ENCODE assay signal across 21 mouse cellular contexts in the genomic region with DNA sequence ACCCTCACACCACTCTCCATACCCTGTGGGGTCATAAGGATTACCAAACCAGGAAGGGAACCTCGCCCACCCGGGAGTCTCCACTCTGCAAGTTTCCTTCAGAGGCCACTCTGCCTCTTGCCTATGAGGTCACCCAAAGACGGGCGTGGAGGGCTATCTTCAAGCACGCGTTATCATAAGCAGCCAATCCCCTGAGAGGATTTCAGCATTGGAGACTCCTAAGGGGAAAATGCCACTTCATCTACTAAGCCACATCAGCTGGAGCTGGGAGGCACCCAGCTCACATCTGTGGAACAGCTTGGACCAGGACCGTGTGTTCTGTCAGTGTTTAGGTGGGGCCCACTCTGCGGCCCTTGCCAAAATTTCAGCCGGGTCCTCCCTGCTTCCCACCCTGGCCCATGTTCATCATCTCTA.
DNase-seq lines count a peak whose midpoint lies in the region; ATAC-seq lines count a peak whose summit lies in the region.
"Had no signal": no experiment of that assay in that cellular context is flagged by ENCODE, and none has a peak within 500 bp of the region (broad histone marks: within the 10 kb centered on the region; RNA-seq: fewer than 3 reads in every experiment).

No protein-coding gene starts in this region.

- no peak overlapping the region for H3K9ac ChIP-seq in midbrain, embryonic 11.5 days (ENCODE audit: low read length)
- no peak overlapping the region for H3K9ac ChIP-seq in stomach, embryonic 16.5 days (ENCODE audit: low read length)
- H3K9ac ChIP-seq: forebrain, embryonic 15.5 days; hindbrain, embryonic 12.5 days; midbrain, embryonic 13.5 days had no signal

- DNase-seq in midbrain, embryonic 11.5 days (ENCODE audit: low spot score, missing footprints): peak; percentile 26
- no peak for DNase-seq in midbrain, embryonic 10.5 days (ENCODE audit: low spot score)
- DNase-seq in gastrocnemius, postnatal 14 days: peak; percentile 57
- DNase-seq in heart, postnatal 36 days: peak; percentile 52 to 58
- DNase-seq in left cerebral cortex, postnatal 4 days: no peak
- DNase-seq in left cerebral cortex, adult 18-20 months (ENCODE audit: low spot score in 2 of 2): no peak
- DNase-seq in lung, postnatal 36 days: no peak
- DNase-seq: adrenal gland, postnatal 14 days; cerebellum, adult 11-12 months; kidney, adult 9 months; kidney, postnatal 36 days; layer of hippocampus, adult 9-11 months; lung, adult 2 months; lung, postnatal 4 days had no signal

- no peaks in the 10 kb centered on the region for H3K9me3 ChIP-seq in midbrain, embryonic 11.5 days (ENCODE audit: control insufficient read depth, low read length)
- H3K9me3 ChIP-seq in midbrain, embryonic 10.5 days (replicated peaks): no peaks in the 10 kb centered on the region
- no peaks in the 10 kb centered on the region for H3K9me3 ChIP-seq in stomach, embryonic 16.5 days (replicated peaks; ENCODE audit: control insufficient read depth, low read length)
- H3K9me3 ChIP-seq: embryonic facial prominence, embryonic 10.5 days; forebrain, embryonic 15.5 days; hindbrain, embryonic 12.5 days; midbrain, embryonic 13.5 days had no signal

- intact Hi-C loops in gastrocnemius, postnatal 14 days (cut with DNase I; ENCODE audit: low total_unique reads): no loop called here
- intact Hi-C loops in heart, postnatal 36 days (cut with DNase I): no loop called here
- intact Hi-C loops in left cerebral cortex, postnatal 4 days (cut with DNase I): no loop called here

- H3K4me1 ChIP-seq in midbrain, embryonic 11.5 days (ENCODE audit: control insufficient read depth, insufficient read depth, low read length): no peaks in the 10 kb centered on the region
- H3K4me1 ChIP-seq in midbrain, embryonic 10.5 days: peaks cover 11% of the 10 kb centered on the region
- peaks cover 5% of the 10 kb centered on the region; the same call in 1 of the 2 replicates for H3K4me1 ChIP-seq in stomach, embryonic 16.5 days (ENCODE audit: control insufficient read depth, insufficient read depth, low read length)
- H3K4me1 ChIP-seq: embryonic facial prominence, embryonic 10.5 days; forebrain, embryonic 15.5 days; hindbrain, embryonic 12.5 days; midbrain, embryonic 13.5 days had no signal

- no peaks in the 10 kb centered on the region for H3K36me3 ChIP-seq in midbrain, embryonic 11.5 days (ENCODE audit: control insufficient read depth, insufficient read depth, low read length)
- no peaks in the 10 kb centered on the region for H3K36me3 ChIP-seq in midbrain, embryonic 10.5 days
- H3K36me3 ChIP-seq in stomach, embryonic 16.5 days (ENCODE audit: control insufficient read depth, insufficient read depth, low read length): no peaks in the 10 kb centered on the region
- H3K36me3 ChIP-seq: embryonic facial prominence, embryonic 10.5 days; forebrain, embryonic 15.5 days; hindbrain, embryonic 12.5 days; midbrain, embryonic 13.5 days had no signal

- no peak overlapping the region for H3K4me3 ChIP-seq in midbrain, embryonic 11.5 days (ENCODE audit: low read depth, low read length)
- H3K4me3 ChIP-seq in midbrain, embryonic 10.5 days: no peak overlapping the region
- no peak overlapping the region for H3K4me3 ChIP-seq in stomach, embryonic 16.5 days (replicated peaks; ENCODE audit: low read length)
- H3K4me3 ChIP-seq: embryonic facial prominence, embryonic 10.5 days; forebrain, embryonic 15.5 days; hindbrain, embryonic 12.5 days; midbrain, embryonic 13.5 days; myocyte had no signal

- no peak overlapping the region for H3K4me2 ChIP-seq in midbrain, embryonic 11.5 days
- no peak overlapping the region for H3K4me2 ChIP-seq in stomach, embryonic 16.5 days (ENCODE audit: low read depth, low read length)
- H3K4me2 ChIP-seq: forebrain, embryonic 15.5 days; hindbrain, embryonic 12.5 days; midbrain, embryonic 13.5 days had no signal

- H3K27me3 ChIP-seq in midbrain, embryonic 11.5 days (ENCODE audit: control insufficient read depth, insufficient read depth, low read length): no peaks in the 10 kb centered on the region
- H3K27me3 ChIP-seq in midbrain, embryonic 10.5 days (ENCODE audit: low read depth, poor library complexity, severe bottlenecking): no peaks in the 10 kb centered on the region
- H3K27me3 ChIP-seq in stomach, embryonic 16.5 days (ENCODE audit: control insufficient read depth, insufficient read depth, low read length): no peaks in the 10 kb centered on the region
- H3K27me3 ChIP-seq: forebrain, embryonic 15.5 days; hindbrain, embryonic 12.5 days; midbrain, embryonic 13.5 days had no signal

- WGBS in midbrain, embryonic 11.5 days: 93% methylated on average over 9 of the region's 9 CpGs
- 96% methylated on average over 9 of the region's 9 CpGs for WGBS in midbrain, embryonic 10.5 days
- WGBS in stomach, embryonic 16.5 days: 71% methylated on average over 9 of the region's 9 CpGs

- H3K27ac ChIP-seq in midbrain, embryonic 11.5 days (ENCODE audit: low read depth, low read length): no peak overlapping the region
- H3K27ac ChIP-seq in midbrain, embryonic 10.5 days (replicated peaks): no peak overlapping the region
- H3K27ac ChIP-seq in stomach, embryonic 16.5 days (ENCODE audit: low read length): peak overlapping the region; percentile 37; the same call in 1 of the 2 replicates
- H3K27ac ChIP-seq: embryonic facial prominence, embryonic 10.5 days; forebrain, embryonic 15.5 days; hindbrain, embryonic 12.5 days; midbrain, embryonic 13.5 days had no signal

- no peak for ATAC-seq in midbrain, embryonic 11.5 days (ENCODE audit: low FRiP score)
- peak; percentile 80; the same call in 1 of the 2 replicates for ATAC-seq in stomach, embryonic 16.5 days (ENCODE audit: insufficient read depth, low FRiP score)
- ATAC-seq: forebrain, embryonic 15.5 days; inflammation-experienced regulatory T-cells, adult 6 months; midbrain, embryonic 13.5 days had no signal

Comparison
In these comparisons a context has a peak if more than half of its experiments do, and no peak if none do; other contexts are left out.
1. DNase-seq: peak in midbrain, embryonic 11.5 days (single experiment), gastrocnemius, postnatal 14 days (single experiment) and heart, postnatal 36 days (2 of 2); none in midbrain, embryonic 10.5 days (single experiment), left cerebral cortex, postnatal 4 days (single experiment), left cerebral cortex, adult 18-20 months (0 of 2) and lung, postnatal 36 days (single experiment).